Mouse (Mus musculus) gastrocnemius, postnatal 4 days (tissue): ENCODE results near the gene Cenpf. TPM values are rescaled to one million over a fixed set of nuclear protein-coding genes. Genes with fewer than 3 reads are reported as not detected.
"Not testable (repeated sequence)": the region's sequence is repeated elsewhere in the genome, so short reads cannot be mapped to it uniquely, and the experiment has no call there.

ENCODE experiments used
- DNase-seq, 2 experiments: peaks; one replicate each; pipeline ENCODE4 v3.0.0; 2021 to 2022; ENCODE audit warnings: low spot score in 2 of 2, mixed read lengths in 2 of 2
- total RNA-seq, 2 experiments: library from RNA; stranded (reverse); gene quantifications; 2 replicates each; pipeline ENCODE4 v1.2.3; 2021

Gene Cenpf
- total RNA-seq, 2 experiments from 2014 or later, result 15.0 to 25.3 TPM

GRCm38 (mm10) chr1:189698416-189698815, 10.5 kb upstream of the Cenpf start:
- DNase-seq, result no peak

GRCm38 (mm10) chr1:189695321-189695720, 7.4 kb upstream of the Cenpf start:
- DNase-seq, result no peak

- DNase-seq, result no peak
These were observed 6.5 kb upstream of the Cenpf start for GRCm38 (mm10) chr1:189694391-189694790.

GRCm38 (mm10) chr1:189692442-189692841, 4.6 kb upstream of the Cenpf start:
- DNase-seq, result not testable (repeated sequence)

GRCm38 (mm10) chr1:189689050-189689833, 1.4 kb upstream of the Cenpf start:
- DNase-seq, result no peak

- DNase-seq, result no peak
These were observed 483 bp upstream of the Cenpf start for GRCm38 (mm10) chr1:189688388-189688750.

GRCm38 (mm10) chr1:189686025-189686424, 1.9 kb downstream of the Cenpf start:
- DNase-seq, result no peak

- no peak for DNase-seq
These were observed 3.0 kb downstream of the Cenpf start for GRCm38 (mm10) chr1:189684786-189685415.

- no peak for DNase-seq
These were observed 8.3 kb downstream of the Cenpf start for GRCm38 (mm10) chr1:189679555-189679954.

- DNase-seq, result no peak
These were observed 11.9 kb downstream of the Cenpf start for GRCm38 (mm10) chr1:189675953-189676352.

GRCm38 (mm10) chr1:189675421-189675820, 12.5 kb downstream of the Cenpf start:
- DNase-seq, result no peak

- DNase-seq, result no peak
These were observed 21.9 kb downstream of the Cenpf start for GRCm38 (mm10) chr1:189665966-189666365.

GRCm38 (mm10) chr1:189664873-189665144, 23.1 kb downstream of the Cenpf start:
- DNase-seq, result no peak

GRCm38 (mm10) chr1:189664061-189664872, 23.6 kb downstream of the Cenpf start:
- DNase-seq, result no peak

- no peak for DNase-seq
These were observed 24.4 kb downstream of the Cenpf start for GRCm38 (mm10) chr1:189663437-189663836.

- no peak for DNase-seq
These were observed 26.0 kb downstream of the Cenpf start for GRCm38 (mm10) chr1:189661856-189662255.

- DNase-seq, result no peak
These were observed 30.5 kb downstream of the Cenpf start for GRCm38 (mm10) chr1:189657406-189657805.

- DNase-seq, result no peak
These were observed 34.1 kb downstream of the Cenpf start for GRCm38 (mm10) chr1:189653746-189654145.

GRCm38 (mm10) chr1:189646597-189646996, 41.3 kb downstream of the Cenpf start:
- no peak for DNase-seq

GRCm38 (mm10) chr1:189645371-189645770, 42.5 kb downstream of the Cenpf start:
- DNase-seq, result no peak

- no peak for DNase-seq
These were observed 43.1 kb downstream of the Cenpf start for GRCm38 (mm10) chr1:189644700-189645345.

- DNase-seq, result no peak
These were observed 48.3 kb downstream of the Cenpf start for GRCm38 (mm10) chr1:189639581-189639980.
